Mouse (Mus musculus) cerebellum, postnatal 14 days (tissue): ENCODE measurements around the gene P2rx7.
A peak's percentile ranks its signal among the peaks of the same experiment; 100 is the strongest.
"Not testable (repeated sequence)": the region's sequence is repeated elsewhere in the genome, so short reads cannot be mapped to it uniquely, and the experiment has no call there.

Experiments used
- DNase-seq, 2 experiments: peaks; one replicate each; pipeline ENCODE4 v3.0.0; 2021; ENCODE audit warnings: mixed read lengths in 2 of 2

P2rx7 gene

GRCm38 (mm10) chr5:122647256-122647924, 3.7 kb downstream of the P2rx7 start:
- DNase-seq: peak in 1 of 2 experiments; percentile 31

- not testable (repeated sequence) for DNase-seq
These were observed 4.3 kb downstream of the P2rx7 start for GRCm38 (mm10) chr5:122647952-122648374.

DNA sequence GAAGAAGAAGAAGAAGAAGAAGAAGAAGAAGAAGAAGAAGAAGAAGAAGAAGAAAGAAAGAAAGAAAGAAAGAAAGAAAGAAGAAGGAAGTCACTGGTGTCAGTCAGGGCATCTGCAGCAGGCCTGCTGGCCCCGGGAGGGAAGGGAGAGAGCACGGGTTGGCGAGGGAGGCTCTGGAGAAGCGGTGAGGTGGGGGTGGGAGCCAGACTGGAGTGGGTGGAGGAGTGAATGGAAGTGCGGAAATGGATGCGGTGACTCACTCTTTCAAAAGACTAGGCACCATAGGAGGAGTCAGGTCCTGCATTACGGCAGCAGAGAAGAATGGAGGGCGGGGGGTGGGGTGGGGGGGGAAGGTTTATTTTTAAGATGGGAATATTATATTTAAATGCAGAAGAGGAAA, 5.6 kb downstream of the P2rx7 start:
- no peak for DNase-seq

GRCm38 (mm10) chr5:122650100-122650499, 6.4 kb downstream of the P2rx7 start:
- no peak for DNase-seq

GRCm38 (mm10) chr5:122652506-122652905, 8.8 kb downstream of the P2rx7 start:
- DNase-seq: no peak

- peak in 1 of 2 experiments; percentile 46 for DNase-seq
These were observed 9.4 kb downstream of the P2rx7 start for GRCm38 (mm10) chr5:122653112-122653445.

DNA sequence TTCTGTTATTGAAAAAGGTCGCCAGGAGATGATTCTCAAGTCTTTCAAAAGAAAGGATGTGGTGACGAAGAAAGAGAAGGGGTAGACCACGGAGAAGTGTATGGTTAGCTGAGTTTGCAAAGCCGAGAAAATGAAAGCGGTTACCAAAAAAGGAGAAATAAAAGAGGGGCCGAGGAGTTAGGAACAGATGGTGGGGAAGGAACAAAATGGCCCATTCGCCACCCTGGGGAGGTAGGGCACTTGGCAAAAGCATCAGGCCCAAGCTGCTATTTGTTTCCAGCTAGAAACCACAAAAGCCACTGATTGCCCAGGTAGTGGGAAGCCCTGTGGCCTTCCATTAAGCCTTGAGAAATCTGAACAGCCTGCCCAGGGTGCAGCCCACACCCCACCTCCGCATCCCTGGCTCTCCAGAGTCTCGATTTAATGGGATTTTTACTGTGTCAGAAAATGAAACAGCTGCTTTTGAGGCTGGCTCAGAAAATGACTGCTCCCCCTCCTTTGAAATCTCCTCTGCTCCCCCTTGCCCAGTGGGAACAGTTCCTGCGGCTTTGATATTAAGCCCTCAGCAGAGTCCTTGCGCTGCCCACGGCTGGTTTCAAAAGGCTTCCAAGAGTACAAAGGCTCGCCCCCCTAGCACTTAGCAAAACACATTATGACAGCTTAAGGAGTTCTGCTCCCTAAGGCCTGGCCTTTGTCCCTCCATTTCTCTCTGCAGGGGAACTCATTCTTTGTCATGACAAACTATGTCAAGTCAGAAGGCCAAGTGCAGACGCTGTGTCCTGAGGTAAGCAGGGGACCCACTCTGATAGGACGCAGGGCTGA, 9.9 kb downstream of the P2rx7 start:
- peak; percentile 73 to 74 for DNase-seq

DNA sequence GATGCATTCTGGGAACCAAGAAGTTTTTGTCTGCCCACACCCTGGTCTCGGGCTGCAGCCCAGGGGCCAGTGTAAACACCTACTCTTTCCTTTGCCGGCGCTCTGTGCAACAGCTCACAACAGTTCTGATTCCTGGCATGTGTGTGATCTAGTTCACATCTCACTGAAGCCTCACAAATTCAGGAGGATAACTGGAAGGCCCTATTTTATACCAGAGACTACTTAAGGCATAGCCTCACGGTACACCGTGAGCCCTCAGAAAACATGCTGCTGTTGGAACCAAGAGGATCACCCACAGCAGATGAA, 10.5 kb downstream of the P2rx7 start:
- peak in 1 of 2 experiments; percentile 32 for DNase-seq

DNA sequence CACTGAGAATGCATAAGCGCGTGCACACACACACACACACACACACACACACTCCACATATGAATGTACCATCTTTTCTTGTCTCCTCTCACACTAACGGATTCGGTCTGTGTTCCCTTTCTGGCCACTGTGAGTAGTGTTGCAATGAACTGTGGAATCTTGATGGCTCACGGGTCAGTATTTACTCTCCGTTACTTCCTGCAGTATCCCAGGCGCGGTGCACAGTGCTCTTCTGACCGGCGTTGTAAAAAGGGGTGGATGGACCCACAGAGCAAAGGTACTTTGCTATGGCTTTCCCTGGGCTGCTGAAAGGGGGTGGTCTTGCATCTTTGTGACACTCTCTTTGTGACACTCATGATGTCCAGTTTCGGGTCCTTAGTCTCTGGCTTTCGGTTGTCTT, 13.1 kb downstream of the P2rx7 start:
- DNase-seq: no peak

- DNase-seq: no peak
These were observed 18.8 kb downstream of the P2rx7 start for GRCm38 (mm10) chr5:122662501-122662900.

DNA sequence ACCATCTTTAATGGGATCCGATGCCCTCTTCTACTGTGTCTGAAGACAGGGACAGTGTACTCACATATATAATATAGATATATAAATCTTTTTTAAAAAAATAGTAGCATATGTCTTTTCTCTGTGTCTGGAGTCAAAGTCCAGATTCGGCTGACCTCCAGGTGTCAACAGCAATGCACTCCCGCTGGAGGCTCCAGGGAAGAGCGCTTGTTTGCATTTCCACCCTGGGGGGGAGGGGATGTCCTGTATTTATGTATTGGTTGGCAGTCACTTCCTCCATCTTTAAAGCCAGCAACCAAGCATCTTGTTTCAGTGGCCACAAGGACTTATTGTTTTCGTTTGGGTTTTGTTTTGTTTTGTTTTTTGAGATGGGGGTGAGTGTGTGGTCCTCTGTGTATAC, 21.3 kb downstream of the P2rx7 start:
- no peak for DNase-seq

- DNase-seq: no peak
These were observed 25.5 kb downstream of the P2rx7 start for GRCm38 (mm10) chr5:122668981-122669897.

DNA sequence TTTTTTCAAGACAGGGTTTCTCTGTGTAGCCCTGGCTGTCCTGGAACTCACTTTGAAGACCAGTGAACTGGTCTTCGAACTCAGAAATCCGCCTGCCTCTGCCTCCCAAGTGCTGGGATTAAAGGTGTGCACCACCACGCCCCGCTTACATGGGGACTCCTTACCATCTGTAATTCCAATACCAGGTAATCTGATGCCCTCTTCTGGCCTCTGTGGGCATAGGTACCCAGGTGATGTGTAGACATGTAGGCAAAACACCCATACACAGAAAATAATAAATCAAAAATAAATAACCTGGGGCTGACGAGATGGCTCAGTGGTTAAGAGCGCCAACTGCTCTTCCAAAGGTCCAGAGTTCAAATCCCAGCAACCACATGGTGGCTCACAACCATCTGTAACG, 27.9 kb downstream of the P2rx7 start:
- peak; percentile 60 to 62 for DNase-seq

- DNase-seq: peak; percentile 52 to 56
These were observed 28.6 kb downstream of the P2rx7 start for GRCm38 (mm10) chr5:122672298-122672697.

DNA sequence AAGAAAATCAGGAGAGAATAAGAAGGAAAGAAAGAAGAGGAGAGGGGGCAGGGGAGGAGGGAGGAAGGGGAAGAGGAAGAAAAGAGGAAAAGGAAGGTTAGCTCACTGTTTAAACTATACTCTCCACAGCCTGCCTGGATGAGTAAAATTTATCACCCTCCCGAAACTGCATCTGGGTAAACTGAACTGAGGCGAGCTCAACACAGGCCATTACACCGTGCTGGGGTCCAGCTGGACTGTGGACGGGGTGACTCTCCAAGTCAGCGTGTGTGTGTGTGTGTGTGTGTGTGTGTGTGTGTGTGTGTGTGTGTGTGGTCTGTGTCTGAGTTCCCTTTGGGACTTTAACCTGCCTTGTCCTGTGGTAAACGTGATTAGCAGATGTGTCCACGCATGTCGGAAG, 32.3 kb downstream of the P2rx7 start:
- no peak for DNase-seq

DNA sequence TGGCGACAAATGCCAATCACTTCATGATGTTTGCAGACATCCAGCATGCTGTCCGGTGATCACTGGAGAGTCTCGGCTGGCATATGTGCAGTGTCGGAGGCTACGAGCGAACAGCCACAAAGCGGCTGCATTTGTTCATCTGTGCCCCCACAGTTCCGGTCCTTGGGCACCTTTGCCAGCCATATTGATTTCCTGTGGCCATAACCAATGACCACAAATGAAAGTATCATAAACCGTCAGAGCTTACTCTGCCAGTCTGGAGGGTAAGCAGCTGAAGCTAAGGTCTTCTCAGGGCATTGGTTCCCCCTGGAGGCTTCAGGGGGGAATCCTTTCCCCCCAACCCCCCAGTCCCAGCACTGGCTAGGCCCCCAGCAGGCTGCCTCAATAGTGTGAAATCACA, 34.3 kb downstream of the P2rx7 start:
- DNase-seq: no peak

- DNase-seq: peak; percentile 57 to 76
These were observed 36.2 kb downstream of the P2rx7 start for GRCm38 (mm10) chr5:122679881-122680280.

DNA sequence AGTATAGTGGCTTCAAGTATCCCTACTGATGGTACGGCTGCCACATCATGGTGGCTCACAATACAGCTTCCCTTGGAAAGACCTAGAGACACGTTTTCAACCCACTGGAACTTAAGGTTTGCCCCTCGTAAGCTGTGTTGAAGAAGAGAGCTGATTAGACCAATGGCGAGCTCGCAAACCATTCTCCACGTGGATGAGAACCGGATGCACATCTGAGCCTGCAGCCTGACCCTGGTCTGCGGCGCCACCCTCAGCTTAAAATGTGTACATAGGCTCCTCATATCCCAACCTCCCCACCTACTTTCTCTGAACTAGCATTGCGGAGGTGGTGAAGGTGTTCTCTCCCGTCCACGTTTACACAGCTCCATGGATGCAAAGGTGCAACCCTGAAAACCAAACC, 37.6 kb downstream of the P2rx7 start:
- peak in 1 of 2 experiments; percentile 48 for DNase-seq

DNA sequence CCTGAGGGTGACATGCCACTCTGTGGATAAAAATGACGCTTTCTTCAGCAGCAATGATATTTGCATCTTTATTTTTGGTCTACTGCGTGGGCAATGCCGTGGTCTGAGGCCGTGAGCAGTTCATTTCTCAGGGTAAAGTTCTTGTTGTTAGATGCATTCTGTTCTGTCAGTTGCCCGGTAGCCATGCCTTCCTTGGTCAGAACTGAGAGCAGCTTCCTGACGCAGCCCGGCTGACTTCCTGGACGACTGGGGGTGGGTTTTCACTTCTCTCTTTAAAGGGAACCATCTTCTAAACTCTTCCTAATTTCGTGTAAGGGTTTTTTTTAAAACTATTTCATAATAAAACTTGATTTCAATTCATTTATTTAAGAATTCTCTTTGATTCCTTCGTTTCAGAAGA, 40.2 kb downstream of the P2rx7 start:
- no peak for DNase-seq

GRCm38 (mm10) chr5:122687391-122687790, 43.7 kb downstream of the P2rx7 start:
- DNase-seq: no peak

- DNase-seq: no peak
These were observed 45.4 kb downstream of the P2rx7 start for GRCm38 (mm10) chr5:122689153-122689552.

DNA sequence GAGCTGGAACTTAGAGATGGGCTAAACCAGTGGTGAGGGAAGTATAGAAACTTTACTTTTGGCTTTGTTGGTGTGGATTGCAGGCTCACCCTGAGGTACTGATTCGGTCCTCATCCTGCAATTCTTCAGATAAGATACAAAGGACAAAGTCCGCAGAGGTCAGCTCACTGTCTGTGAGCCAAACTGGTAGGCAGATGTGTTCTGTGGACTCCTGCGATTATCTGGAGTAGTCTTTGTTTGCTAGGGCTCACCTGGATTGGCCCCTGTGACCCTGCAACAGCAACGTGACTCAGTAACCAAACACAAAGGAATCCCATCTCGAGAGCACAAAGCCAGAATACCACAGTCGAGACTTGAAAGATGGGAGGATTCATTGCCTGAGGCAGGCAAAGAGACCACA, 46.8 kb downstream of the P2rx7 start:
- no peak for DNase-seq

GRCm38 (mm10) chr5:122693431-122694207, 49.9 kb downstream of the P2rx7 start:
- DNase-seq: no peak
